Mouse (Mus musculus) embryonic facial prominence, embryonic 14.5 days (tissue): ENCODE measurements at regions not wholly inside any gene's neighbourhood (a gene's known extent, or its start where the extent isn't known, plus 50 kb on each side); places are given as distances from the start of the nearest gene placed in this dataset.

Experiments used
- ATAC-seq: fragments of 200-750 bp; cut with Nextera tagmentation; 2 replicates; pipeline ENCODE4 v1.8.0; 2017; ENCODE audit warnings: low read depth, moderate number of reproducible peaks, moderate TSS enrichment
- DNase-seq: peaks from one replicate; pipeline ENCODE4 v3.0.0-alpha.2; 2015; ENCODE audit warnings: low spot score
- H3K27ac ChIP-seq: fragments of 300-500 bp; sonication (generic); replicated peaks from 2 replicates; pipeline ENCODE4 v1.5.1; 2014; ENCODE audit warnings: low read depth, mild to moderate bottlenecking, low read length, moderate library complexity
- H3K27me3 ChIP-seq: fragments of 300-500 bp; sonication (generic); replicated peaks from 2 replicates; pipeline ENCODE4 v1.6.1; 2014; ENCODE audit warnings: low read length; ENCODE audit not compliant: control insufficient read depth, insufficient read depth
- H3K36me3 ChIP-seq: fragments of 300-500 bp; sonication (generic); 2 replicates; pipeline ENCODE4 v1.6.1; 2014; ENCODE audit warnings: low read length, mixed read lengths; ENCODE audit not compliant: control insufficient read depth, insufficient read depth
- H3K4me1 ChIP-seq: fragments of 300-500 bp; sonication (generic); 2 replicates; pipeline ENCODE4 v1.6.1; 2014; ENCODE audit warnings: antibody characterized with exemption, low read length; ENCODE audit not compliant: control insufficient read depth, insufficient read depth
- H3K4me2 ChIP-seq: fragments of 300-500 bp; sonication (generic); 2 replicates; pipeline ENCODE4 v1.6.1; 2014; ENCODE audit warnings: low read depth, mild to moderate bottlenecking, low read length, moderate library complexity, mixed read lengths
- H3K4me3 ChIP-seq: fragments of 300-500 bp; sonication (generic); 2 replicates; pipeline ENCODE4 v1.5.1; 2014; ENCODE audit warnings: low read depth, mild to moderate bottlenecking, low read length
- H3K9ac ChIP-seq: fragments of 300-500 bp; sonication (generic); 2 replicates; pipeline ENCODE4 v1.6.1; 2014; ENCODE audit warnings: low read depth, mild to moderate bottlenecking, low read length, moderate library complexity, mixed read lengths
- H3K9me3 ChIP-seq: fragments of 300-500 bp; sonication (generic); 2 replicates; pipeline ENCODE4 v1.6.1; 2016; ENCODE audit warnings: low read length; ENCODE audit not compliant: control insufficient read depth
- WGBS: fragments of 180-500 bp; shearing (Covaris S2); extraction: QIAGEN DNeasy Blood & Tissue Kit; methylation state at CpG from one replicate; pipeline ENCODE4 v1.1.7; 2014; 5-methylcytosine and 5-hydroxymethylcytosine counted together

GRCm38 (mm10) chr17:89646000-89646399 is 264.2 kb downstream of the Gm10184 start:
- 73% methylated on average over 1 of the region's 1 CpGs for WGBS
- no peak overlapping the region for H3K4me3 ChIP-seq
- no peak overlapping the region for H3K4me2 ChIP-seq

More at GRCm38 (mm10) chr17:89646000-89646399, 264.2 kb downstream of the Gm10184 start:
- Histone ChIP-seq H3K27me3 (no peaks in the 10 kb centered on the region), H3K4me1 (no peaks in the 10 kb centered on the region), H3K9me3 (no peaks in the 10 kb centered on the region), H3K9ac (no peak overlapping the region), H3K36me3 (no peaks in the 10 kb centered on the region), H3K27ac (no peak overlapping the region)
- DNase-seq (no peak), ATAC-seq (no peak)
